Mouse (Mus musculus) hindbrain, embryonic 13.5 days (tissue): ENCODE measurements around the gene Idh3b. TPM values are rescaled to one million over a fixed set of nuclear protein-coding genes. Genes with fewer than 3 reads are reported as not detected.

Experiments used
- ATAC-seq: fragments of 200-750 bp; cut with Nextera tagmentation; 2 replicates; pipeline ENCODE4 v1.8.0; 2017; ENCODE audit warnings: moderate TSS enrichment; ENCODE audit not compliant: low FRiP score
- H3K27ac ChIP-seq: fragments of 300-500 bp; sonication (generic); 2 replicates; pipeline ENCODE4 v1.5.1; 2015; ENCODE audit warnings: inconsistent platforms, mild to moderate bottlenecking, moderate library complexity
- H3K27me3 ChIP-seq: fragments of 300-500 bp; sonication (generic); 2 replicates; pipeline ENCODE4 v1.6.1; 2015; ENCODE audit warnings: mild to moderate bottlenecking, inconsistent platforms
- H3K36me3 ChIP-seq: fragments of 300-500 bp; sonication (generic); 2 replicates; pipeline ENCODE4 v1.6.1; 2015; ENCODE audit warnings: mild to moderate bottlenecking, inconsistent platforms
- H3K4me1 ChIP-seq: fragments of 300-500 bp; sonication (generic); replicated peaks from 2 replicates; pipeline ENCODE4 v1.6.1; 2015; ENCODE audit warnings: inconsistent platforms
- H3K4me2 ChIP-seq: fragments of 300-500 bp; sonication (generic); 2 replicates; pipeline ENCODE4 v1.6.1; 2015; ENCODE audit warnings: inconsistent platforms, mild to moderate bottlenecking, moderate library complexity
- H3K4me3 ChIP-seq: fragments of 300-500 bp; sonication (generic); 2 replicates; pipeline ENCODE4 v1.5.1; 2015; ENCODE audit warnings: mild to moderate bottlenecking, inconsistent platforms
- H3K9ac ChIP-seq: fragments of 300-500 bp; sonication (generic); 2 replicates; pipeline ENCODE4 v1.6.1; 2015; ENCODE audit warnings: mild to moderate bottlenecking, inconsistent platforms
- H3K9me3 ChIP-seq: fragments of 300-500 bp; sonication (generic); 2 replicates; pipeline ENCODE4 v1.6.1; 2016; ENCODE audit warnings: inconsistent platforms
- WGBS: fragments of 180-500 bp; shearing (Covaris S2); methylation state at CpG from one replicate; pipeline ENCODE4 v1.1.7; 2015; 5-methylcytosine and 5-hydroxymethylcytosine counted together
- polyA plus RNA-seq: library from polyadenylated mRNA; unstranded; fragments of >200 nt; fragmentation: Nextera tagmentation; extraction: Ambion mirVana; gene quantifications from 2 replicates; pipeline ENCODE4 v1.2.1, GENCODE M21; 2015

Gene Idh3b
- polyA plus RNA-seq = 156 and 157 TPM in 2 replicates

DNA sequence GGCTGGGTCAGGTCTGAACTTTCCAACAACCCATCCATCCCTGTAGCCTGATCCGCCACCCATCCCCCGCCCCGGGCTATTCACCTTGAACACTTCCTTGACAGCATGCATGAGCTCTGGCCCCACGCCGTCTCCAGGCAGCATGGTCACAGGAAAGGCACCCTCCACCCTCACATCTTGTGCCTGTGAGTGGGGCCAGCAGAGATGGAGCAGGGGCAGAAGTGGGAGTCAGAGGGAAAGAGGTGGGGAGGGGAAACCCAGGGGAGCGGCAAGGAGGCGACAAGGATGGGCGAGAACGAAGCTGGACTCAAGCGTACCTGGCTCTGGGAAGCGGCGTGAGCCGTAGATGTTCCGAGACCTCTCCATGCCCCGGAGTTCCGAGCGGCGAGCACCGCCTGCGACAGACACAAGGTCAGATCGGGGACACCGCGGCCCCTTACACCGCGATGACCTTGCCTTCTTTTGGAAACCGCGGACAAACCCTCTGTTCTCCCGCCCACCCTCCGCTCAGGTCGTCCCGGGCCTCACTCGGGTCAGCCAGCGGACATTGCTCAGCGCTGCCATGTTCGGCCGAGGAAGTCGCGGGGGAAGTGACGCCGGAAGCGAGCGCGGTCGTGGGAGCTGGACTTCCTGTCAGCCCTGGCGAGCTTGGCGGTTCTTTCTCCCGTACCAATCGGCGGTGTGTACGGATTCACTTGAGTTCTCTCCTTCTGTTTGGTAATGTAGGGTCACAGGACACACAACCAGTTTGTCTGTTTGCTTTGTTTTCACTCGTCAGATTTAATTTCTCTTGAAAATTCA is at the start of gene Idh3b:
Gene Idh3b (minus strand): TSS at position 694 of the 801 bp plus-strand sequence.
- 2% methylated on average over 51 of the region's 51 CpGs for WGBS
- peak within 1 kb of the TSS; percentile 83 for H3K4me3 ChIP-seq
- H3K4me2 ChIP-seq = peak within 1 kb of the TSS; percentile 99
- ATAC-seq = peak; percentile 91
- H3K9me3 ChIP-seq = no peaks in the 10 kb centered on the region
- H3K27me3 ChIP-seq = no peaks in the 10 kb centered on the region
- peaks cover 23% of the 10 kb centered on the region for H3K4me1 ChIP-seq
- H3K9ac ChIP-seq = peak within 1 kb of the TSS; percentile 88
- peak within 1 kb of the TSS; percentile 67 for H3K27ac ChIP-seq
- peaks cover 28% of the 10 kb centered on the region for H3K36me3 ChIP-seq

DNA sequence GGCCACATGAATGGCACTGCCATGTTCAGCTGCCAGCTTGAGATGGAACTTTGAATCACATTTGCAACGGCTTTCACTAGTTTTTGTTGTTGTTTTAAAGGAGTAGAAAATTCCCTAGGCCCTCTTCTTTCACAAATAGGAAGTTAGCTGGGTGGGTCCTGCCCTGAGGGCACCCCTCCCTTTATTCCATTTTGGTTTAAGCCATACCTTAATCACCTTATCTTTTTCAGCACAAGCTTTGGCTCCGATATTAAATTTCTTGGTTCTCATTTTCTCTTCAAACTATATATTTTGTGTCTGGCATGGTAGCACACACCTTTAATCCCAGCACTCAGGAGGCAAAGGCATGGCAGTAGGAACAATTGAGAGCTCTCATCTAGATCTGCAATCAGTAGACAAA is 45.2 kb upstream of the Idh3b start:
- no peak overlapping the region for H3K4me3 ChIP-seq
- no peaks in the 10 kb centered on the region for H3K4me1 ChIP-seq
- ATAC-seq = no peak
- no peaks in the 10 kb centered on the region for H3K27me3 ChIP-seq
- no peaks in the 10 kb centered on the region for H3K9me3 ChIP-seq
- WGBS = 91% methylated on average over 2 of the region's 2 CpGs
- peaks cover 3% of the 10 kb centered on the region; the same call in 1 of the 2 replicates for H3K36me3 ChIP-seq
- H3K9ac ChIP-seq = no peak overlapping the region
- H3K4me2 ChIP-seq = no peak overlapping the region
- no peak overlapping the region for H3K27ac ChIP-seq

DNA sequence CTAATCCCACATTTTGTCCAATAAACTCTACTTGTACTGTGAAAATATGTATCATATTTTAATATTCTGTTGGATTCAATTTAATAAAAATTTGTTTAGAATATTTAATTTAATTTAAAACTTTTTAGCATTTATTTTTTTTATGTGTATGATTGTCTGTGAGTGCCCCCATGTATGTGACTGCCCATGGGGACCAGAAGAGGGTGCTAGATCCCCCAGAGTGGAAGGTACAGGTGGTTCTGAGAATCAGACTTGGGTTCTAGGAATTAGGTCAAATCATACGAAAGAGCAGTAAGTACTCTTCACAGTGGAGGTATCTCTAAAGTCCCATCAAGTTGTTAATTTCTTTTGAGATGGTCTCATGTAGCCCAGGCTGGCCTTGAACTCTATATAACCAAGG is 42.7 kb upstream of the Idh3b start:
- no peak for ATAC-seq
- Histone ChIP-seq H3K27ac (no peak overlapping the region), H3K9ac (no peak overlapping the region), H3K36me3 (peaks cover 3% of the 10 kb centered on the region; the same call in 1 of the 2 replicates), H3K4me3 (no peak overlapping the region), H3K9me3 (no peaks in the 10 kb centered on the region), H3K4me1 (no peaks in the 10 kb centered on the region), H3K27me3 (no peaks in the 10 kb centered on the region), H3K4me2 (no peak overlapping the region)
- 78% methylated on average over 1 of the region's 1 CpGs for WGBS

DNA sequence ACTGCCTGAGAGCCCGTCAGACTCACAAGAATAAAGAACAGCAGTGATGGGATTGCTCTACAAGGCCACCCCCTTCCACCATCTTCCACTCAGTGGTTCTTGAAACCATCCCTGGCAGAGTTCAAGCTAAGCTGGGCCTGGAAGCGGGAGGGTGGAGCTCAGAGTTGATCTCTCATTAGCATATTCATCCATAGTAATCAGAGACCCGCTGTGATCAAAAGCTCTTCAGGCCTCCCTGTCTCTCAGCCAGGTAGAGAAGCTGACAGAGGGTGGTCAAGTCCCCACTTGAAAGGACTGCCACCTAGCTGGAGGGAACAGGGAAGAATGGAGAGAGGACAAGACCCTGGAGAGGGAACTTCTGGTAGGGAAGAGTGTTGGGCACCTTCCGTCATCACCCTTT is 18.7 kb upstream of the Idh3b start:
- Histone ChIP-seq H3K4me3 (no peak overlapping the region), H3K27ac (no peak overlapping the region), H3K9ac (no peak overlapping the region), H3K4me1 (peaks cover 4% of the 10 kb centered on the region; the same call in 1 of the 2 replicates), H3K27me3 (no peaks in the 10 kb centered on the region), H3K36me3 (peaks cover 26% of the 10 kb centered on the region), H3K4me2 (no peak overlapping the region), H3K9me3 (no peaks in the 10 kb centered on the region)
- WGBS = 48% methylated on average over 4 of the region's 4 CpGs
- no peak for ATAC-seq

DNA sequence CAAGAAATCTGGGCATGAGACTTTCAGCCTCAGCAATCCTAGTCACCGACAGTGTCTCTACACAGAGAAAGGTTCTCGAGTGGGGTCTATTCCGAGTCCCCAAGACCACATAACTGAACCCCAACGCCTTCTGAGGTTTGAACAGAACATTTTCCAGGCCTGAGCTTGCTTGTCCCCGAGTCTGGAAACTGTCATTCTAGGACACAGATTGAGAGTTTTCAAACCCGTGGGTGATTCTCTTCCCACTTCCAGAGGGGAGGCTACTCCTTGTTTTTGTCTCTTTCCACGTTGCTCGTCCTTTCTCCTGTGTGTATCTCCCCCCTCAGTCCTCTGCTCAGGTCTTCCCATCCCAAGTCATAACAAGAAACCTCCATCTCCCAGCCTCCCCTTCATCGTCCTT is 13.2 kb upstream of the Idh3b start:
- 80% methylated on average over 9 of the region's 9 CpGs for WGBS
- H3K9ac ChIP-seq = no peak overlapping the region
- no peak for ATAC-seq

DNA sequence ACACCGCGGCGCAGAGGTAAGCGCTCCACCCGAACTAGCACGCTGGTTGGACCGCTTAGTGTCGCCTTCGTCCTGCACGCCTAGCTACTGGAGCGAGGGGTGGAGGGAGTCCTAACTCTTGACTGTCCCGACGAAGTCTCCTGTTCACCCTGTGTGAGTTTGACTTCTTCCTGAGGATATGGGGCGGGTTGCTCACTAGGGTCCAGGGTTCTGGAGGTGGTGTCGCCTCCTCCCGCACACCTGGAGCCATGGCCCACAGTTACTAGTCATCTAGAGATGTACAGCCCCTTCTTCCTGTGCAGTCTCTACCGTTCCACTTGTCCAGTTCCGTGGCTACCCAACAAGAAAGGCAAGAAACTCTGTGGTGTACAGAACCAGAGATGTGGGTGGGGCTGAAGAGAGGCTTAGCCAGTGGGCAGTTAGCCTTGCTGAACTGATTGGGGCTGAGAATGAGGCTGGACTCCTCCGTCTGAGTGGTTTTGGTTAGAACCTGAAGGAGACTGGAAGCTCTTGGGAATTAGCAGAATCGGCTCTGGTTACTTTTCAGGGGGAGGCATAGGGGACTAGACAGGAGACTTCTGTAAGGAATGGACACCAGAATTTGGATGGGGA is 11.9 kb upstream of the Idh3b start:
- Histone ChIP-seq H3K9ac (peak overlapping the region; percentile 90), H3K4me3 (peak overlapping the region; percentile 79), H3K27me3 (peaks cover 16% of the 10 kb centered on the region), H3K4me1 (peaks cover 50% of the 10 kb centered on the region), H3K27ac (peak overlapping the region; percentile 89), H3K36me3 (no peaks in the 10 kb centered on the region), H3K4me2 (peak overlapping the region; percentile 71), H3K9me3 (no peaks in the 10 kb centered on the region)
- 4% methylated on average over 20 of the region's 20 CpGs for WGBS
- peak; percentile 33 for ATAC-seq

More for the DNA sequence above, 13.2 kb upstream of the Idh3b start:
- Histone ChIP-seq H3K4me3 (no peak overlapping the region), H3K4me2 (no peak overlapping the region), H3K27me3 (peaks cover 16% of the 10 kb centered on the region), H3K36me3 (no peaks in the 10 kb centered on the region), H3K9me3 (no peaks in the 10 kb centered on the region), H3K27ac (no peak overlapping the region), H3K4me1 (peaks cover 42% of the 10 kb centered on the region)

DNA sequence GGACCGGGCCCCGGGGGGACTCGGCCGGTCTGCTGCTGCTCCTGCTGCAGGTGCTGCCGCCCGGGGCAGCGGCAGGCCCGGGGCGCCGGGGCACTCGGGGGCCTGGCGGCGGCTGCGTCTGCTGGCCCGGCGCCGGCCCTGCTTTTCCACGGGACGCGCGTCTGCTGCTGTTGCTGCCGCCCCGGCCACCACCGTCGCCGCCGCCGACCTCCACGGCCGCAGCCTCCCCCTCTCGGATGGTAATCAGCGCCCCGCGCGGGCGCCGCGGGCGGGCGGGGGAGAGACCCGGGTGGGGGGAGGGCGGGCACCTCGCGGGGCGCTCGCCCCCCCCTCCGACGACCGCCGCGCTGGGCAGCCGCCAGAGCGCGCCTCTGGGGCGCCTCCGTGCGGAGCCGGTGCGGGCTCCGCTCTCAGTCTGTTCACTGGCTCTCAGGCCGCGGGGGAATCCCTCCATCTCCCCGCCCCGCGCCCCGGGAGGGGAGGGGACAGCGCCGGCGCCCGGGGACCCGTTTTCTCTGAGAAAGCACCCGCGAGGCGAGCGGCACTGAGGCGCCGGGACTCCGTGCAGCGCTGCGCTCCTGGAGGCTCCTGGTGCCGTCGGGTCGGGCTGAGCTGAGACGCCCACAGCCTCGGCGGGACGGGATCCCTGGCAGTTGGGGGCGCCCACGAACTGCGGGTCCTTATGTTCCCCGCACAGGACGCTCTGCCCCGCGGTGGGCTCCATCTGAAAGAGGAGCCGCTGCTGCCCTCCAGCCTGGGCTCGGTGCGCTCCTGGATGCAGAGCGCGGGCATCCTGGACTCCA is 11.2 kb upstream of the Idh3b start:
- Histone ChIP-seq H3K9ac (peak overlapping the region; percentile 90), H3K9me3 (no peaks in the 10 kb centered on the region), H3K4me1 (peaks cover 54% of the 10 kb centered on the region), H3K36me3 (no peaks in the 10 kb centered on the region), H3K4me2 (peak overlapping the region; percentile 71), H3K27ac (peak overlapping the region; percentile 89), H3K4me3 (peak overlapping the region; percentile 79), H3K27me3 (peaks cover 16% of the 10 kb centered on the region)
- peak; percentile 65 for ATAC-seq
- WGBS = under 1% methylated on average over 40 of the region's 99 CpGs

DNA sequence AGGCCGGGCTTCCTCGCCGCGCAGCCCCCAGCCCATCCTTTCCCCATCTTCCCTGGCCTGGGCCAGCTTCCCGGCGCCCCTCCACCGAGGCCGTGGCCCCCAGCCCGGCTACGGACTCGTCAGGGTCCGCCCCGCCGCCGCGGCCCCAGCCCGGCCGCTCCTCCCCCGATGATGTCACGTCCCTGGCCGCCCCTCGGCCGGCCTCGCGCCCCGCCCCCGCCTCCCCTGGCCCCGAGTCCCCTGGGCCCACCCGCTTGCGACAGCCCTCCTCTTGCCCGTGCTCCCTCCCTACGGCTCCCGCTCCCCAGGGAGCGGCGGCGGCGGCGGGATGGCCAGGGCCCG is 10.6 kb upstream of the Idh3b start, which contains the start of gene Ebf4:
Gene Ebf4 (plus strand): TSS at position 234 of the 342 bp plus-strand sequence.
- peak; percentile 60 for ATAC-seq
- H3K36me3 ChIP-seq = no peaks in the 10 kb centered on the region
- H3K27me3 ChIP-seq = peaks cover 16% of the 10 kb centered on the region
- H3K4me1 ChIP-seq = peaks cover 54% of the 10 kb centered on the region
- 1% methylated on average over 26 of the region's 39 CpGs for WGBS
- H3K4me3 ChIP-seq = peak within 1 kb of the TSS; percentile 79
- peak within 1 kb of the TSS; percentile 89 for H3K27ac ChIP-seq
- H3K9ac ChIP-seq = peak within 1 kb of the TSS; percentile 90
- peak within 1 kb of the TSS; percentile 71 for H3K4me2 ChIP-seq
- H3K9me3 ChIP-seq = no peaks in the 10 kb centered on the region

DNA sequence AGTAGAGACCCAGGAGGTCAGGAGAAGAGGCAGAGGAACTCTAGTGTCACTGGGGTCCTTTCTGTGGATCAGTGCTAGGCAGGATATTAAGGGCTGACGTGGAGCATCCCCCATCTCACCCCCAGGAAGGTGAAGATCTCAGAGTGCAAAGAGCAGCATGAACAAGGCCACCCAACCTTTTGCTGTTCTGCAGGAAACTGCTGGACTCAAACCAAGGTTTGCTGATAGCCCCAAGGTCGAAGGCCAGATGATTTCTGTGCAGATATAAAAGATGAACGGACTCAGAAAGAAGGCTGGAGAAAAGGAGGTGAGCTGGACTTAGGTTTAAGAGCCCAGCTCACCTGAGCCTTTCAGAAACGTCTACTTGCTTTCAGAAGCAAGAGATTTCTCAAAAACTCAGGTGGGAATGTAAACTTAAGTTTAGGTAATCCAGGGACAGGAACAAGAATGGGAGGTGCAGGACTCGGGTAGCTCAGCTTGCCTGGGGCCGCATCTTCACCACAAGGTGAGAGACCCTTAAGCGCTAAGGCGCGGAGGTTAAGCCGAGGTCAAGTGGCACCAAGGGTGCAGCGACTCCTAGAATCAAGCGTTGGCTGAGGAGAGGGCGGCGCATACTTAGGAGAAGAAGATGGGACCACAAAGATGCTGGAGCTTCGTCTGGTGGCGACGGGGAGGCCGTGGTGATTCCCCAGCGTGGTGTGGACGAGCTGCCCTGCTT is 10.0 kb upstream of the Idh3b start:
- H3K4me3 ChIP-seq = peak overlapping the region; percentile 79
- no peaks in the 10 kb centered on the region for H3K9me3 ChIP-seq
- no peaks in the 10 kb centered on the region for H3K36me3 ChIP-seq
- peak overlapping the region; percentile 71 for H3K4me2 ChIP-seq
- no peak for ATAC-seq
- 9% methylated on average over 20 of the region's 20 CpGs for WGBS
- peak overlapping the region; percentile 90 for H3K9ac ChIP-seq
- peaks cover 54% of the 10 kb centered on the region for H3K4me1 ChIP-seq
- H3K27me3 ChIP-seq = peaks cover 16% of the 10 kb centered on the region
- peak overlapping the region; percentile 89 for H3K27ac ChIP-seq

DNA sequence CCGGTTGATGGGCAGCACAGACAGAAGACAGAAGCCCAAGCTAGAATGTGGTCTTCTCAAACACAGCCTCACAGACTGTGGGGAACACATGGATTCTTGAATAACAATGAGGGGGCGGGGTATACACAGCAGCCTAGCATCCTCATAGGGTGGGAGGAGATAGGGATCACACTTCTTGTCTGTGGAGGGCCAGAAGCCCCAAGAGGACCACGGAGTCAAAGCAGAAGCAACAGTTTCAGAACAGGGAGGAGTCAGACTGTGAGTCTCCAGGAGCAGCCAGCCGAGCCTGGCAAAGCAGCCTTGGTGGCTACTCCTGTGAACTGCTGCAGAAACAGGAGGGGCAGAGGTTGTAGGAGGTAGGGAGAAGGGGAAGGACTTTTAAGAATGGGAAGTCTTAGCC is 9.1 kb upstream of the Idh3b start:
- H3K4me3 ChIP-seq = no peak overlapping the region
- peak overlapping the region; percentile 71; the same call in 1 of the 2 replicates for H3K4me2 ChIP-seq
- H3K9me3 ChIP-seq = no peaks in the 10 kb centered on the region
- 6% methylated on average over 4 of the region's 4 CpGs for WGBS
- H3K36me3 ChIP-seq = no peaks in the 10 kb centered on the region
- H3K4me1 ChIP-seq = peaks cover 50% of the 10 kb centered on the region
- H3K27me3 ChIP-seq = peaks cover 16% of the 10 kb centered on the region
- no peak for ATAC-seq
- H3K27ac ChIP-seq = no peak overlapping the region
- no peak overlapping the region for H3K9ac ChIP-seq

DNA sequence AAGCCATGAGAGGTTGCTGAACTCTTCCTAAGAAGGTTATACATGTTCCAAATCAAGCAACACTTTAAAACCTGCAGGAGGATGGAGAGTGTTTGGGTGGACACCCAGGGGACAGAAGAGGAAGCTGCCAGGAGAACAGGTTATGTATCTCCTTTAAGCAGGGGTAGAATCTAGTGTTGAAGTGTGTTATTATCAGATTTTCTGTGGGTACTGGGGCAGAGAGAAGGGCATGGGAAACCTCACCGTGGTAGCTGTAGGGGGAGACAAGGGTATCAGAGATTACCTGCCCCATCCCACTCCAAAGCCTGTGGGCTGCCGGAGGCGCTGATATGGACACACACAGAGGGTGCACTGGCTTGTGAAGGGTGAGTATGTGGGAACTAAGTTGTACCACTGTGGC is 8.7 kb upstream of the Idh3b start:
- ATAC-seq = no peak
- peaks cover 50% of the 10 kb centered on the region for H3K4me1 ChIP-seq
- H3K4me2 ChIP-seq = no peak overlapping the region
- H3K27me3 ChIP-seq = peaks cover 16% of the 10 kb centered on the region
- H3K9me3 ChIP-seq = no peaks in the 10 kb centered on the region
- H3K9ac ChIP-seq = no peak overlapping the region
- whole genome bisulfite sequencing = 50% methylated on average over 3 of the region's 3 CpGs
- no peak overlapping the region for H3K27ac ChIP-seq
- H3K4me3 ChIP-seq = no peak overlapping the region
- no peaks in the 10 kb centered on the region for H3K36me3 ChIP-seq
